Mouse (Mus musculus): ENCODE results near the gene Foxred2. TPM values are rescaled to one million over a fixed set of nuclear protein-coding genes. Genes with fewer than 3 reads are reported as not detected.

Foxred2 gene
- polyA plus RNA-seq, 1 experiment: 4.8 TPM

GRCm38 (mm10) chr15:77954362-77954761 lies 2.2 kb downstream of the Foxred2 start:
- H3K4me2 ChIP-seq (ENCODE audit: low read depth): no peak overlapping the region
- H3ac ChIP-seq (ENCODE audit: control insufficient read depth, insufficient read length): no peak overlapping the region
- no peak overlapping the region for H3K4me3 ChIP-seq
- TF ChIP-seq REST (IDR thresholded peaks at IDR 0.05; ENCODE audit: insufficient read depth, insufficient read length) (no peak), SRF (IDR thresholded peaks at IDR 0.05; ENCODE audit: control insufficient read depth, insufficient read length, low read depth) (no peak)
- no peaks in the 10 kb centered on the region for H3K27me3 ChIP-seq (ENCODE audit: control insufficient read depth, insufficient read depth, insufficient read length)
- H3K36me3 ChIP-seq (ENCODE audit: control insufficient read depth, insufficient read depth): peaks cover 10% of the 10 kb centered on the region
- H3K79me2 ChIP-seq (ENCODE audit: control insufficient read depth, insufficient read depth): no peaks in the 10 kb centered on the region

DNA sequence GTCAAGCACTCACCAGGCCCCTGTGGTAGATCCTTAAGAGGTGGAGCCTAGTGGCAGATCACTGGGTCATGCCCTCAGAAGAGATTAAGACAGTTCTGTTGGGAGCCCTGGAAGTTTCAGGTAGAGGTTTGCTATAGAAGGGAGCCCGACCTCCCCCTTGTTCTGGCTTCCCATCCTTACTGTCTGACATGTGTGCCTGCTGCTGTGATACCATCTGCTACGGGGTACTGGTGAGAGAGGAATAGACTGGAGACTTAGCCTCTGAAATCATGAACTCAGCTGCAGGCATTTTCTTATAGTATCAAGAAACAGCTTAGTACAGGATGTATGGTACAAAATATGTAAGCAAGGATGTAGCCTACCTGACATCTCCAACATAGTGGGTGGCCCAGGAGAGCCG lies 3.6 kb downstream of the Foxred2 start:
- no peak overlapping the region for H3K4me2 ChIP-seq (ENCODE audit: low read depth)
- TF ChIP-seq CEBPB (IDR thresholded peaks at IDR 0.05; ENCODE audit: insufficient read depth, poor library complexity, severe bottlenecking): no peak
- TF ChIP-seq TCF12 (IDR thresholded peaks at IDR 0.05; ENCODE audit: insufficient read depth, poor library complexity, severe bottlenecking): no peak
- TF ChIP-seq E2F4 (IDR thresholded peaks at IDR 0.05; ENCODE audit: insufficient read depth): no peak
- no peak for TF ChIP-seq SRF (IDR thresholded peaks at IDR 0.05; ENCODE audit: control insufficient read depth, insufficient read length, low read depth)
- no peak for TF ChIP-seq POLR2A (IDR thresholded peaks at IDR 0.05; ENCODE audit: insufficient read length, low read depth)
- TF ChIP-seq POLR2AphosphoS2 (IDR thresholded peaks at IDR 0.05; ENCODE audit: insufficient read length, low read depth): no peak
- no peak for TF ChIP-seq USF1 (IDR thresholded peaks at IDR 0.05; ENCODE audit: low read depth)
- no peak for TF ChIP-seq REST (IDR thresholded peaks at IDR 0.05; ENCODE audit: insufficient read depth, insufficient read length)
- TF ChIP-seq MAX (IDR thresholded peaks at IDR 0.05; ENCODE audit: low read depth): no peak
- no peak for TF ChIP-seq MYOD1 (IDR thresholded peaks at IDR 0.05; ENCODE audit: control insufficient read depth in 1 of 3, insufficient read length in 2 of 3, low read depth in 2 of 3)
- TF ChIP-seq MYOG (IDR thresholded peaks at IDR 0.05; ENCODE audit: control insufficient read depth in 1 of 3, insufficient read depth in 1 of 3, insufficient read length in 2 of 3, low read depth in 2 of 3): no peak
- TF ChIP-seq TCF3 (IDR thresholded peaks at IDR 0.05; ENCODE audit: insufficient read length, low read depth): no peak
- no peaks in the 10 kb centered on the region for H3K79me2 ChIP-seq (ENCODE audit: control insufficient read depth, insufficient read depth)
- H3K4me3 ChIP-seq: no peak overlapping the region
- no peak overlapping the region for H3ac ChIP-seq (ENCODE audit: control insufficient read depth, insufficient read length)
- H3K36me3 ChIP-seq (ENCODE audit: control insufficient read depth, insufficient read depth): no peaks in the 10 kb centered on the region
- no peaks in the 10 kb centered on the region for H3K27me3 ChIP-seq (ENCODE audit: control insufficient read depth, insufficient read depth, insufficient read length)

GRCm38 (mm10) chr15:77949061-77949460 lies 7.5 kb downstream of the Foxred2 start:
- no peak overlapping the region for H3K4me2 ChIP-seq (ENCODE audit: low read depth)
- peaks cover 3% of the 10 kb centered on the region for H3K36me3 ChIP-seq (ENCODE audit: control insufficient read depth, insufficient read depth)
- no peak overlapping the region for H3ac ChIP-seq (ENCODE audit: control insufficient read depth, insufficient read length)
- no peaks in the 10 kb centered on the region for H3K27me3 ChIP-seq (ENCODE audit: control insufficient read depth, insufficient read depth, insufficient read length)
- no peaks in the 10 kb centered on the region for H3K79me2 ChIP-seq (ENCODE audit: control insufficient read depth, insufficient read depth)
- no peak for TF ChIP-seq E2F4 (IDR thresholded peaks at IDR 0.05; ENCODE audit: insufficient read depth)
- no peak for TF ChIP-seq TCF3 (IDR thresholded peaks at IDR 0.05; ENCODE audit: insufficient read length, low read depth)
- no peak for TF ChIP-seq POLR2A (IDR thresholded peaks at IDR 0.05; ENCODE audit: insufficient read length, low read depth)
- TF ChIP-seq POLR2AphosphoS2 (IDR thresholded peaks at IDR 0.05; ENCODE audit: insufficient read length, low read depth): no peak
- TF ChIP-seq USF1 (IDR thresholded peaks at IDR 0.05; ENCODE audit: low read depth): no peak
- no peak for TF ChIP-seq CEBPB (IDR thresholded peaks at IDR 0.05; ENCODE audit: insufficient read depth, poor library complexity, severe bottlenecking)
- no peak for TF ChIP-seq MYOD1 (IDR thresholded peaks at IDR 0.05; ENCODE audit: control insufficient read depth in 1 of 3, insufficient read length in 2 of 3, low read depth in 2 of 3)
- no peak for TF ChIP-seq MYOG (IDR thresholded peaks at IDR 0.05; ENCODE audit: control insufficient read depth in 1 of 3, insufficient read depth in 1 of 3, insufficient read length in 2 of 3, low read depth in 2 of 3)
- no peak for TF ChIP-seq SRF (IDR thresholded peaks at IDR 0.05; ENCODE audit: control insufficient read depth, insufficient read length, low read depth)
- no peak for TF ChIP-seq MAX (IDR thresholded peaks at IDR 0.05; ENCODE audit: low read depth)
- TF ChIP-seq REST (IDR thresholded peaks at IDR 0.05; ENCODE audit: insufficient read depth, insufficient read length): no peak
- no peak for TF ChIP-seq TCF12 (IDR thresholded peaks at IDR 0.05; ENCODE audit: insufficient read depth, poor library complexity, severe bottlenecking)
- no peak overlapping the region for H3K4me3 ChIP-seq

GRCm38 (mm10) chr15:77945711-77946110 lies 10.8 kb downstream of the Foxred2 start:
- H3K4me2 ChIP-seq (ENCODE audit: low read depth): peak overlapping the region; percentile 81
- H3K4me3 ChIP-seq: no peak overlapping the region
- no peaks in the 10 kb centered on the region for H3K27me3 ChIP-seq (ENCODE audit: control insufficient read depth, insufficient read depth, insufficient read length)
- no peak overlapping the region for H3ac ChIP-seq (ENCODE audit: control insufficient read depth, insufficient read length)
- H3K79me2 ChIP-seq (ENCODE audit: control insufficient read depth, insufficient read depth): no peaks in the 10 kb centered on the region
- peaks cover 3% of the 10 kb centered on the region for H3K36me3 ChIP-seq (ENCODE audit: control insufficient read depth, insufficient read depth)
- TF ChIP-seq REST (IDR thresholded peaks at IDR 0.05; ENCODE audit: insufficient read depth, insufficient read length): no peak
- TF ChIP-seq TCF3 (IDR thresholded peaks at IDR 0.05; ENCODE audit: insufficient read length, low read depth): no peak
- peak; percentile 21 for TF ChIP-seq POLR2A (IDR thresholded peaks at IDR 0.05; ENCODE audit: insufficient read length, low read depth)
- no peak for TF ChIP-seq CEBPB (IDR thresholded peaks at IDR 0.05; ENCODE audit: insufficient read depth, poor library complexity, severe bottlenecking)
- TF ChIP-seq MYOG (IDR thresholded peaks at IDR 0.05; ENCODE audit: control insufficient read depth in 1 of 3, insufficient read depth in 1 of 3, insufficient read length in 2 of 3, low read depth in 2 of 3): peak in 1 of 3 experiments; percentile 67
- peak in 1 of 3 experiments; percentile 54 for TF ChIP-seq MYOD1 (IDR thresholded peaks at IDR 0.05; ENCODE audit: control insufficient read depth in 1 of 3, insufficient read length in 2 of 3, low read depth in 2 of 3)
- peak; percentile 60 for TF ChIP-seq USF1 (IDR thresholded peaks at IDR 0.05; ENCODE audit: low read depth)
- TF ChIP-seq POLR2AphosphoS2 (IDR thresholded peaks at IDR 0.05; ENCODE audit: insufficient read length, low read depth): peak; percentile 14
- no peak for TF ChIP-seq E2F4 (IDR thresholded peaks at IDR 0.05; ENCODE audit: insufficient read depth)
- TF ChIP-seq MAX (IDR thresholded peaks at IDR 0.05; ENCODE audit: low read depth): no peak
- TF ChIP-seq SRF (IDR thresholded peaks at IDR 0.05; ENCODE audit: control insufficient read depth, insufficient read length, low read depth): no peak
- no peak for TF ChIP-seq TCF12 (IDR thresholded peaks at IDR 0.05; ENCODE audit: insufficient read depth, poor library complexity, severe bottlenecking)

DNA sequence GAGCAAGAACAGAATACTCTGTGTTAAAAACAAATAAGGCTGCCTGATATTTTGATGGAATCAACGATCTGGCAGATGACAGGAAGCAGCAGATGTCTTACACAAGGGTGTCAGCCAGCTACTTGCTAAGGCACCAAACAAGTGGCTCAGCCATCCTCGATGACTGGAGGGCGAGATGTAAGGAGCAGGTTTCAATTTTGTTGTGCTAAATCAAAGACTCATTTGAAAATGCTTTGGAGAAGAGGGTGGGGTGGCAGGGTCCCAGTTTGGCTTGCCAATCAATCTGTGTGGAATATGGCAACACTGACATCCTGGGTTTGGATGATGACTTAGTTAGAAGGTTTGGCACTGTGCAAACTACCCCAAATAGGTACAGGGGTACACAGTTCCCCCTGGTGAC lies 15.0 kb downstream of the Foxred2 start:
- no peaks in the 10 kb centered on the region for H3K27me3 ChIP-seq (ENCODE audit: control insufficient read depth, insufficient read depth, insufficient read length)
- TF ChIP-seq MYOD1 (IDR thresholded peaks at IDR 0.05; ENCODE audit: control insufficient read depth in 1 of 3, insufficient read length in 2 of 3, low read depth in 2 of 3) (no peak), MYOG (IDR thresholded peaks at IDR 0.05; ENCODE audit: control insufficient read depth in 1 of 3, insufficient read depth in 1 of 3, insufficient read length in 2 of 3, low read depth in 2 of 3) (no peak), TCF3 (IDR thresholded peaks at IDR 0.05; ENCODE audit: insufficient read length, low read depth) (no peak), POLR2A (IDR thresholded peaks at IDR 0.05; ENCODE audit: insufficient read length, low read depth) (no peak), SRF (IDR thresholded peaks at IDR 0.05; ENCODE audit: control insufficient read depth, insufficient read length, low read depth) (no peak), REST (IDR thresholded peaks at IDR 0.05; ENCODE audit: insufficient read depth, insufficient read length) (no peak), USF1 (IDR thresholded peaks at IDR 0.05; ENCODE audit: low read depth) (no peak), CEBPB (IDR thresholded peaks at IDR 0.05; ENCODE audit: insufficient read depth, poor library complexity, severe bottlenecking) (no peak), MAX (IDR thresholded peaks at IDR 0.05; ENCODE audit: low read depth) (no peak), TCF12 (IDR thresholded peaks at IDR 0.05; ENCODE audit: insufficient read depth, poor library complexity, severe bottlenecking) (no peak), E2F4 (IDR thresholded peaks at IDR 0.05; ENCODE audit: insufficient read depth) (no peak), POLR2AphosphoS2 (IDR thresholded peaks at IDR 0.05; ENCODE audit: insufficient read length, low read depth) (no peak)
- no peaks in the 10 kb centered on the region for H3K79me2 ChIP-seq (ENCODE audit: control insufficient read depth, insufficient read depth)
- no peak overlapping the region for H3K4me2 ChIP-seq (ENCODE audit: low read depth)
- H3K36me3 ChIP-seq (ENCODE audit: control insufficient read depth, insufficient read depth): peaks cover 3% of the 10 kb centered on the region
- H3ac ChIP-seq (ENCODE audit: control insufficient read depth, insufficient read length): no peak overlapping the region
- H3K4me3 ChIP-seq: no peak overlapping the region
